Mouse (Mus musculus): ENCODE measurements around the gene Elavl1.

DNA sequence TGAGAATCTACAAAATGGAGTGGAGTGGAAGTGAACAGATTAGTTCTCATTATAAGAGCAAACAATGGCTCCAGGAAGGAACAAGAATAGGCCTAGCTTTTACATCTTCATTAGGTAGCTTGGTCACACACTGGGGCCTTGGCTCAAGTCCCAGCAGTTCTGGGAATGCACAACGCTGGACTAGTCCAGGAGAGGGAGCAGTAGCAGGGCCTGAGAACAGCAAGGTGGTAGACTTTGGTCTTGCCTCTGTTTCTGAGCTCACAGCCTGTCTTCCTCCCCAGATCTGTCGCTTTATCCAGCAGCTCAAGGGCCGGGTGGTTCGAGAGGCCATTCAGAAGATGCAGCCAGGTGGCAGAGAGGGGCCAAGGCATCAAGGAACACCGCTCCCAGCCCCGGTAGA lies 71.2 kb downstream of the Elavl1 start:
- TF ChIP-seq CTCF (IDR thresholded peaks at IDR 0.05; ENCODE audit: borderline replicate concordance, insufficient read depth, low read depth, low read length) (peak; percentile 62), POLR2A (IDR thresholded peaks at IDR 0.05; ENCODE audit: borderline replicate concordance, insufficient read depth, low read length) (no peak)
